Mouse (Mus musculus): Measurements from ENCODE around the gene Efhc1.

Gene Efhc1

GRCm38 (mm10) chr1:21007941-21008701 is 56.7 kb downstream of the Efhc1 start:
- DNase-seq (ENCODE audit: low spot score): peak; percentile 29

DNA sequence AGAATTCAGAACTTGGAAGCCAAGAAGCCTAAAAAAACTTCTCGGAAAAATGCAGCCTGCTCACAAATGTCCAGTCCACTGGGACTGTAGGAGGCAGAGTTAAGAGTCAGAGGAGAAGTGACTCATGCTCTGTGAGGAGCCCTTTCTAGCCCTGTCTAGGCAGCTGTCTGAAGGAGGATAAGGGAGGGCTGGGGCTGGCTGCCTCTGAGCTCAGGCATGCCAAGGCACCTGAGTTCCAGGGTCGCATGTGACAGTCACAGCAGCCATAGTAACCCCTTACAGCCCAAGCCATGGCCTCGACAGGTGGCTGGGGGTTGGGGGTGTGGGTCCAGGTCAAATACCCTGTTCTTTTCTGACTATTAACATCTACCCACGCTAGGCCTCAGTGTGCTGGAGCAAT is 57.5 kb downstream of the Efhc1 start:
- peak; percentile 76 for DNase-seq (ENCODE audit: low spot score)

DNA sequence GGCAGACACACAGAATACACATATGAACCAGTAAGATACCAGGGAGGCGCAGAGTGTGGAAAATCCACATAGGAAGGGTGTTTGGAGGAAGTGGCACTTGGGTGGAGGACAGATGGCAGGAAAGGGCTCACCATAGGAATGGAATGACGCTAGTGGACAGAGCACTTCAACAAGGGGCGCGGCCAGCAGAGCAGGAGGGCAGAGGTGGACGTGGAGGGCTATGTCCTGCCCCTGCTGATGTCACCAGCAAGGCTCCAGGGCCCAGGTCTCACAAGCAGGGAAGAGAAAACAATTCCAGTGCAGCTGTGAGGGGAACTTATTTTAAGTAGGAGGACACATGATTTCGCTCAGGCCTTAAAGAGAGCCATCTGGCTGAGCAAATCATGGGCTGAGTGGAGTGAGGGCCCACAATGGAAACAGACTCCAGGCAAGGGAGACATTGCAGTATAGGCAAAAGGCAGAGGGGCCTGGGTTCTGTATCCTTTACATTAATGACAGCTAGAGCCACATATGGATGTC is 58.9 kb downstream of the Efhc1 start:
- no peak for DNase-seq (ENCODE audit: low spot score)

DNA sequence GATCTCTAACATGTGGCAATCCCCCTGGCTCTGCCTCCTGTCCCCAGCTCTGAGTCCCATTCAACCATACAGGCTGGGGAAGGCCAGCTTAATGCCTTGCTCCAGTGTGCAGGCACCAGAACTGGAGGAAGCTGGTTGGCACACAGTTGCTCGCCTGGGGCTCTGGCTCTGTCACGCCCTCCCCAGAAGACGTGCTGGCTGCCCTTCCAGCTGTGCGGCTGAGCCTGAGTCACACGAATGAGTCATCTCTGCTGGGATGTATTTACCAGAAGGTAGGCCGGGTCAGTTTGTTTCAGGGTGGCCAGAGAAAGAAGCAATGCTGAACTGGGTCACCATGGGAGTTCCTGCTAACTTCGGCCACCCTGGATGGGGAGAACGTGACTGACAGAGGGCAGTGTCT is 63.0 kb downstream of the Efhc1 start:
- DNase-seq (ENCODE audit: low spot score): peak; percentile 92

DNA sequence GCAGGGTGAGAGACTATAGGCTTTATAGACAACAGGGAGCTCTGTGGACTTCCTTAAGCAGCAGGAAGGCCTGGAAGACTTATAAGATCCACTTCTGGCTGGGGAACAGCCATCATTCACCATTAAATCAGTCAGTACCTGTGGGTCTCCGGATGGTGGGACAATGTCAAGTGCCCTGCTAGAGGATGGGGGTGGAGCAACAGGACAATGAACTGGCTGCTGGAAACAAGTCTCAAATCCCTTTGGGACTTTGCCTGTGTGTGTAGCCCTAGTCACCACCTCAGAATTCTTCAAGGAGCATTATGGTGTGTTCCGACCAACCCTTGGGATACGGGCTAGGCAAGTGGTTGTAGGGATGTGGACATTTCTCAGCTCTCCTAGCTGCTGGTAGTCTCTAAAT is 71.7 kb downstream of the Efhc1 start:
- no peak for DNase-seq (ENCODE audit: low spot score)

- no peak for DNase-seq (ENCODE audit: low spot score)
Measured at GRCm38 (mm10) chr1:21025203-21025602, 73.8 kb downstream of the Efhc1 start.

DNA sequence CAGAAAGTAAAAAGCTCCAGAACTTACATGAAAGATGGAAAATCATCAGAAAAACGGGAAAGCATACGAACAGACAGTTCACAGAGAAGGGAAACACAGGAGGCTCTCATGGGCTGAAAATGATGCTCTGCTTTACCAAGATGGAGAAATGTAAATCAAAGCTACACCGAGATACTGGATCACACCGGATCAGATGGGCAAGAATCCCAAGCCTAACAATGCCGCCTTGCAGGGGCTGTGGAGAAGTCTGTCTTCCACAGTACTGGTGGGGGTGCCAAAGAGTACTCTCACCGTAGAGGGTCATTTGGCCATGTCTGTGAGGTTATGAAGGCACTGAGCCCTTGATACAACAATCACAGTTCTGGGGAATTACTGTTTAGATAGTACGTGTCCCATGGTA is 75.1 kb downstream of the Efhc1 start:
- DNase-seq (ENCODE audit: low spot score): no peak

- DNase-seq (ENCODE audit: low spot score): no peak
Measured at GRCm38 (mm10) chr1:21029000-21029399, 77.6 kb downstream of the Efhc1 start.

GRCm38 (mm10) chr1:21031650-21032049 is 80.2 kb downstream of the Efhc1 start:
- DNase-seq (ENCODE audit: low spot score): no peak

- DNase-seq (ENCODE audit: low spot score): no peak
Measured at GRCm38 (mm10) chr1:21033065-21033791, 81.8 kb downstream of the Efhc1 start.

- DNase-seq (ENCODE audit: low spot score): no peak
Measured at GRCm38 (mm10) chr1:21033792-21034119, 82.3 kb downstream of the Efhc1 start.

GRCm38 (mm10) chr1:21035878-21036277 is 84.5 kb downstream of the Efhc1 start:
- DNase-seq (ENCODE audit: low spot score): no peak

DNA sequence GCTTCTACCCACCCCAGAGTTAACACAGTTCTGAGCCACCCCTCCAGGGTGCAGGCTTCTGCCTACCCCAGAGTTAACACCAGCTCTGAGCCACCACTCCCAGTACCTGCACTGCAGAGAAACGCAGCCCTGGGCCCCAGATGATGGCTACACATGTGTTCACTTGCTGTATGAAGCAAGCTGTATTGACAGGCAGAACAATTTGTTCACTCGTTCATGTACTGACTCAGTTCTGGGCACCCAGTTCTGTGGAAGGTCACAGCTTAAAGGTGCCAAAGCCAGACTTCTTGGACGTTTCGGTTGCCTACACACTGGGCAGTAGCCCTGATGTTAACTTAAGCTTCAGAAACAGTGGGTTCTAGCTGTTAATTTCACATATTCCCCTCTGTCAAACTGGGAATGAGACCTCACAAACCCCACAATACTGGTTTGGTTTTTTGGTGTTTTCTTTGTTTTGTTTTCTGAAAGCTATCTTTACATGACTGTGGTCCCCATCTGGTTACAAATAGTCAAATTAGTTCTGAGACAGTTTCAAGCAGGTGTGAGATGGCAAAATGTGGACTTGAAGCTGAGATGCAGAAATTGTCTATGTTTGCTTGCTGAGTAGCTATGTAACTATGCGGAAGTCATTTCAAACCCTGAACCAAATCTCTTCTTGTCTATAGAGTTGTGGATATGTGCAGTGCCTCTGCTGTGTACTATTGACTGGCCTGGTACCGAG is 86.6 kb downstream of the Efhc1 start:
- no peak for DNase-seq (ENCODE audit: low spot score)

DNA sequence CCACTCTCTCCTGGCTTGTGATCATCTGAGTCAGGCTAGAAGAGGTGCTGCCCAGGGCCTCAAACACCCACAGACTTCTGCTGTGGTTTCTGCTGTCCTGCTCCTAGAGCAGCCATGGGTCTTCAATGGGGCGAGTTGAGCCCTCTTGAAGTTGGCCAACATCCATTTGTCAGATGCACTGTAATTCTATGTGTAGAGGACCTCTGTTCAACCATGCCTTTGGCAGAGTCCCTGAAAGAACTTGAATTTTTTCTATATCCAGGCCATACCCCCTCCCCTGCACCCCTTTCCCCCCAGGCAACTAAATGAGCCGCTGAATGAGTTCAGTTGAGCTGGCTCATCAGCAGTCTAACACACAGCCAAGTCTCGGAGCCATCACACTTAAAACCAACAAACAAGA is 88.1 kb downstream of the Efhc1 start:
- no peak for DNase-seq (ENCODE audit: low spot score)

GRCm38 (mm10) chr1:21040173-21040572 is 88.7 kb downstream of the Efhc1 start:
- DNase-seq (ENCODE audit: low spot score): no peak

All from adipocyte (in vitro differentiated cells).